Mouse (Mus musculus) heart, adult 2 months (tissue): ENCODE measurements around the gene Ctu2.

Experiments
- CTCF ChIP-seq: fragments of 200-600 bp; IDR thresholded peaks from 2 replicates; pipeline ENCODE4 v1.8.1; 2022; ENCODE audit warnings: antibody characterized with exemption, mild to moderate bottlenecking, moderate library complexity
- EP300 ChIP-seq: fragments of 200-500 bp; IDR thresholded peaks from 2 replicates; pipeline ENCODE4 v1.6.1; 2011; ENCODE audit warnings: low read depth, low read length, control low read depth; ENCODE audit not compliant: insufficient read depth
- POLR2A ChIP-seq: fragments of 200-500 bp; IDR thresholded peaks from 2 replicates; pipeline ENCODE4 v1.6.1; 2011; ENCODE audit warnings: mild to moderate bottlenecking, low read depth, low read length, control low read depth; ENCODE audit not compliant: insufficient read depth

DNA sequence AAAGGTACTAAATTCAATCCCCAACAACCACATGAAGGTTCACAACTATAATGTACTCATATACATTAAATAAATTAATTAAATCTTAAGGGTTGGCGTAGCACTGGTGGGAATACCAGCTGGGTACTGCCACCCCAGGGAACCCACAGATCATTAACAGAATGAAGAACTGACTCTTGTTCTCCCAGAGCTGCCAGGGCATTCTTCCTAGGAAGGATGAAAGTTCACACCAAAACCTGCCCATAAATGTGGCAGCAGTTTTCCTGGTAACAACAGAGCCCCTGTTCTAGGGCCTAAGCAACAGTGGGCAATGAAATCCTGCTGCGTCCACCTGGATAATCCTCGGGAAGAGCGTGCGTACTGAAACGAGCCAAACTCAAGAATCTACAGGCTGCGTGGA is 33.6 kb upstream of the Ctu2 start:
- TF ChIP-seq EP300 (no peak), POLR2A (no peak), CTCF (no peak)
